Mouse (Mus musculus) C2C12 (cell line): ENCODE results near the gene Ccdc183.

Experiments used
- CEBPB ChIP-seq: IDR thresholded peaks from one replicate; pipeline ENCODE4 v1.6.1; 2011; ENCODE audit warnings: low read depth, mild to moderate bottlenecking, control low read depth, moderate library complexity
- CTCF ChIP-seq: IDR thresholded peaks from one replicate; pipeline ENCODE4 v1.5.1; 2011; ENCODE audit not compliant: control insufficient read depth, insufficient read depth, insufficient read length
- MAX ChIP-seq: IDR thresholded peaks from one replicate; pipeline ENCODE4 v1.6.1; 2011; ENCODE audit warnings: mild to moderate bottlenecking, control low read depth

DNA sequence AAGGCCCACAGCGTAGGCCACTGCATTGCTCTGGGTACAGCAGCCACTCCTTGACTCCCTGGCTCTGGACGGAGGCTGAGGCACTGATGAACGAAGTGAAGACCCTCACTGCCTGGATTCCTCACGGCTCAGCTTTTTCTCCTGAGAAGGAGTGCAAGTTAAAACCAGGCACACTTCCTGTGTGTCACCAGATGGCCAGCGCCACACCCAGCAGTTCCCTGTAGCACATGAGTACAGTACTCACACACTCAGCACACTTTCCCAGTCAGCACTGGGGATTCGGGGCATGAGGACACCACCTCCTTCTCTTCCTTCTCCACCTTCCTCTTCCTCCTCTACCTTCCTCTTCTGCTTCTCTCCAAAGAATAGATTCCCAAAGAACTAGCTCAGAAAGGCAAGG, 10.3 kb upstream of the Ccdc183 start, which contains the start of gene Fcna:
- TF ChIP-seq CEBPB: no peak
- TF ChIP-seq CTCF: no peak
- no peak for TF ChIP-seq MAX
